Comparison of ENCODE assay signal across 28 mouse cellular contexts in genomic region chr5:66998341-66998740, GRCm38 (mm10).
DNase-seq lines count a peak whose midpoint lies in the region; ATAC-seq lines count a peak whose summit lies in the region.
"Had no signal": no experiment of that assay in that cellular context is flagged by ENCODE, and none has a peak within 500 bp of the region (broad histone marks: within the 10 kb centered on the region; RNA-seq: fewer than 3 reads in every experiment).

No protein-coding gene starts in this region.

- WGBS in forebrain, embryonic 14.5 days, result 71% methylated on average over 6 of the region's 6 CpGs
- WGBS in forebrain, embryonic 12.5 days, result 78% methylated on average over 6 of the region's 6 CpGs
- WGBS in hindbrain, embryonic 13.5 days, result 78% methylated on average over 6 of the region's 6 CpGs
- 85% methylated on average over 6 of the region's 6 CpGs for WGBS in hindbrain, embryonic 16.5 days
- WGBS in forebrain, embryonic 16.5 days, result 69% methylated on average over 6 of the region's 6 CpGs

- peak overlapping the region; percentile 59 for H3K4me2 ChIP-seq in forebrain, embryonic 14.5 days (ENCODE audit: low read length)
- no peak overlapping the region for H3K4me2 ChIP-seq in forebrain, embryonic 12.5 days
- H3K4me2 ChIP-seq in hindbrain, embryonic 13.5 days, result no peak overlapping the region
- H3K4me2 ChIP-seq in hindbrain, embryonic 16.5 days (ENCODE audit: low read length), result no peak overlapping the region
- peak overlapping the region; percentile 68 for H3K4me2 ChIP-seq in forebrain, embryonic 16.5 days (ENCODE audit: low read length)

- H3K4me1 ChIP-seq in forebrain, embryonic 14.5 days (ENCODE audit: control insufficient read depth, insufficient read depth, low read length), result peaks cover 9% of the 10 kb centered on the region
- peaks cover 26% of the 10 kb centered on the region for H3K4me1 ChIP-seq in forebrain, embryonic 12.5 days
- peaks cover 20% of the 10 kb centered on the region for H3K4me1 ChIP-seq in hindbrain, embryonic 13.5 days (replicated peaks)
- peaks cover 9% of the 10 kb centered on the region for H3K4me1 ChIP-seq in hindbrain, embryonic 16.5 days (ENCODE audit: control insufficient read depth, insufficient read depth, low read depth, low read length)
- H3K4me1 ChIP-seq in forebrain, embryonic 16.5 days (replicated peaks; ENCODE audit: control insufficient read depth, insufficient read depth, low read length), result peaks cover 27% of the 10 kb centered on the region

- DNase-seq in forebrain, embryonic 14.5 days (ENCODE audit: low spot score), result peak; percentile 35
- peak; percentile 58 for DNase-seq in 3T3-L1 (ENCODE audit: low read depth, low spot score)
- no peak for DNase-seq in cerebellum, postnatal 25 days
- no peak for DNase-seq in spleen, postnatal 4 days (ENCODE audit: low spot score in 2 of 2)
- DNase-seq: adrenal gland, adult 2 months; adrenal gland, postnatal 36 days; cerebellum, adult 2 months; embryo, embryonic 11 days; gastrocnemius, postnatal 14 days; kidney, adult 18-20 months; kidney, postnatal 25 days; liver; lung, postnatal 4 days; right cerebral cortex, postnatal 14 days; thymus, postnatal 14 days had no signal

- H3K36me3 ChIP-seq in forebrain, embryonic 14.5 days (ENCODE audit: control insufficient read depth, insufficient read depth, low read length), result peaks cover 9% of the 10 kb centered on the region
- H3K36me3 ChIP-seq in forebrain, embryonic 12.5 days (replicated peaks), result peaks cover 13% of the 10 kb centered on the region; the same call in 1 of the 2 replicates
- peaks cover 18% of the 10 kb centered on the region for H3K36me3 ChIP-seq in hindbrain, embryonic 13.5 days
- H3K36me3 ChIP-seq in hindbrain, embryonic 16.5 days (ENCODE audit: control insufficient read depth, insufficient read depth, low read length), result no peaks in the 10 kb centered on the region
- no peaks in the 10 kb centered on the region; the same call in 1 of the 2 replicates for H3K36me3 ChIP-seq in forebrain, embryonic 16.5 days (ENCODE audit: control insufficient read depth, insufficient read depth)
- H3K36me3 ChIP-seq: heart, embryonic 12.5 days had no signal

- ATAC-seq in forebrain, embryonic 14.5 days, result no peak
- ATAC-seq in forebrain, embryonic 12.5 days (ENCODE audit: low FRiP score), result no peak
- ATAC-seq in hindbrain, embryonic 13.5 days (ENCODE audit: low FRiP score), result no peak
- ATAC-seq in hindbrain, embryonic 16.5 days, result no peak
- ATAC-seq in forebrain, embryonic 16.5 days, result no peak
- ATAC-seq: activated CD4-positive, CD25-positive, alpha-beta regulatory T cell, adult 4 months had no signal

- no peak overlapping the region for H3K27ac ChIP-seq in forebrain, embryonic 14.5 days (ENCODE audit: low read depth, low read length)
- H3K27ac ChIP-seq in forebrain, embryonic 12.5 days, result no peak overlapping the region
- no peak overlapping the region for H3K27ac ChIP-seq in hindbrain, embryonic 13.5 days
- no peak overlapping the region for H3K27ac ChIP-seq in hindbrain, embryonic 16.5 days (ENCODE audit: low read depth, low read length)
- H3K27ac ChIP-seq in forebrain, embryonic 16.5 days (ENCODE audit: low read length), result no peak overlapping the region
- H3K27ac ChIP-seq: embryonic facial prominence, embryonic 12.5 days; hindbrain, embryonic 15.5 days; kidney, embryonic 15.5 days; liver, embryonic 14.5 days; lung, embryonic 15.5 days; midbrain, embryonic 13.5 days had no signal

- no peak overlapping the region for H3K4me3 ChIP-seq in forebrain, embryonic 14.5 days (ENCODE audit: low read depth, low read length)
- H3K4me3 ChIP-seq in forebrain, embryonic 12.5 days (replicated peaks), result no peak overlapping the region
- H3K4me3 ChIP-seq in hindbrain, embryonic 13.5 days, result no peak overlapping the region
- H3K4me3 ChIP-seq in hindbrain, embryonic 16.5 days (ENCODE audit: low read length), result no peak overlapping the region
- H3K4me3 ChIP-seq in forebrain, embryonic 16.5 days (replicated peaks; ENCODE audit: low read length), result no peak overlapping the region; the same call in 1 of the 2 replicates
- H3K4me3 ChIP-seq: embryonic facial prominence, embryonic 12.5 days; heart, embryonic 12.5 days; kidney, embryonic 15.5 days; lung, embryonic 15.5 days; megakaryocyte, embryonic 14.5 days had no signal

- H3K9me3 ChIP-seq in forebrain, embryonic 14.5 days (replicated peaks; ENCODE audit: control insufficient read depth, low read length), result no peaks in the 10 kb centered on the region
- no peaks in the 10 kb centered on the region for H3K9me3 ChIP-seq in forebrain, embryonic 12.5 days
- H3K9me3 ChIP-seq in hindbrain, embryonic 13.5 days, result no peaks in the 10 kb centered on the region
- no peaks in the 10 kb centered on the region for H3K9me3 ChIP-seq in hindbrain, embryonic 16.5 days (ENCODE audit: control insufficient read depth, low read length)
- no peaks in the 10 kb centered on the region for H3K9me3 ChIP-seq in forebrain, embryonic 16.5 days (ENCODE audit: control insufficient read depth, low read length)
- H3K9me3 ChIP-seq: embryonic facial prominence, embryonic 12.5 days; heart, embryonic 12.5 days; hindbrain, embryonic 15.5 days; kidney, embryonic 15.5 days; lung, embryonic 15.5 days; megakaryocyte, embryonic 14.5 days; midbrain, embryonic 13.5 days had no signal

- no peaks in the 10 kb centered on the region for H3K27me3 ChIP-seq in forebrain, embryonic 14.5 days (replicated peaks; ENCODE audit: control insufficient read depth, insufficient read depth, low read length)
- peaks cover 4% of the 10 kb centered on the region; the same call in 1 of the 2 replicates for H3K27me3 ChIP-seq in forebrain, embryonic 12.5 days
- H3K27me3 ChIP-seq in hindbrain, embryonic 13.5 days, result no peaks in the 10 kb centered on the region
- no peaks in the 10 kb centered on the region for H3K27me3 ChIP-seq in hindbrain, embryonic 16.5 days (replicated peaks; ENCODE audit: control insufficient read depth, insufficient read depth, low read length)
- H3K27me3 ChIP-seq in forebrain, embryonic 16.5 days (replicated peaks; ENCODE audit: control insufficient read depth, insufficient read depth, low read length), result no peaks in the 10 kb centered on the region
- H3K27me3 ChIP-seq: embryonic facial prominence, embryonic 12.5 days; hindbrain, embryonic 15.5 days; lung, embryonic 15.5 days; midbrain, embryonic 13.5 days had no signal

- H3K9ac ChIP-seq in forebrain, embryonic 14.5 days (ENCODE audit: low read length), result no peak overlapping the region
- no peak overlapping the region for H3K9ac ChIP-seq in forebrain, embryonic 12.5 days
- 0 out of 2 replicates have a peak overlapping the region, but pooled peaks have one; percentile 71 for H3K9ac ChIP-seq in hindbrain, embryonic 13.5 days
- H3K9ac ChIP-seq in hindbrain, embryonic 16.5 days (ENCODE audit: low read depth, low read length), result no peak overlapping the region
- no peak overlapping the region for H3K9ac ChIP-seq in forebrain, embryonic 16.5 days (replicated peaks; ENCODE audit: low read depth, low read length)
- H3K9ac ChIP-seq: embryonic facial prominence, embryonic 12.5 days; heart, embryonic 12.5 days; kidney, embryonic 15.5 days; liver, embryonic 14.5 days; lung, embryonic 15.5 days had no signal

Comparison
In these comparisons a context has a peak if more than half of its experiments do, and no peak if none do; other contexts are left out.
1. H3K4me2 ChIP-seq: peak in forebrain, embryonic 14.5 days (single experiment) and forebrain, embryonic 16.5 days (single experiment); none in forebrain, embryonic 12.5 days (single experiment), hindbrain, embryonic 13.5 days (single experiment) and hindbrain, embryonic 16.5 days (single experiment).
2. DNase-seq: peak in forebrain, embryonic 14.5 days (single experiment) and 3T3-L1 (single experiment); none in cerebellum, postnatal 25 days (0 of 2) and spleen, postnatal 4 days (0 of 2).